Mouse (Mus musculus) hindbrain, postnatal 0 days (tissue): Measurements from ENCODE around the gene Ccdc194. TPM values are rescaled to one million over a fixed set of nuclear protein-coding genes. Genes with fewer than 3 reads are reported as not detected.
"Not testable (repeated sequence)": the region's sequence is repeated elsewhere in the genome, so short reads cannot be mapped to it uniquely, and the experiment has no call there.

Experiments
- ATAC-seq: fragments of 200-750 bp; cut with Nextera tagmentation; 2 replicates; pipeline ENCODE4 v1.8.0; 2017; ENCODE audit warnings: mild to moderate bottlenecking, moderate TSS enrichment, moderate library complexity
- DNase-seq: peaks from one replicate; pipeline ENCODE4 v3.0.0-alpha.2; 2015; ENCODE audit warnings: low spot score
- H3K27ac ChIP-seq: fragments of 300-500 bp; sonication (generic); 2 replicates; pipeline ENCODE4 v1.5.1; 2014; ENCODE audit warnings: mild to moderate bottlenecking
- H3K27me3 ChIP-seq: fragments of 300-500 bp; sonication (generic); 2 replicates; pipeline ENCODE4 v1.6.1; 2014; ENCODE audit warnings: low read length, mixed read lengths; ENCODE audit not compliant: insufficient read depth
- H3K36me3 ChIP-seq: fragments of 300-500 bp; sonication (generic); 2 replicates; pipeline ENCODE4 v1.6.1; 2014; ENCODE audit warnings: low read length, mixed read lengths; ENCODE audit not compliant: insufficient read depth
- H3K4me1 ChIP-seq: fragments of 300-500 bp; sonication (generic); 2 replicates; pipeline ENCODE4 v1.6.1; 2014; ENCODE audit warnings: antibody characterized with exemption, low read length, mixed read lengths; ENCODE audit not compliant: insufficient read depth
- H3K4me2 ChIP-seq: fragments of 300-500 bp; sonication (generic); 2 replicates; pipeline ENCODE4 v1.6.1; 2014; ENCODE audit warnings: low read depth, mild to moderate bottlenecking, low read length, moderate library complexity, mixed read lengths
- H3K4me3 ChIP-seq: fragments of 300-500 bp; sonication (generic); 2 replicates; pipeline ENCODE4 v1.5.1; 2014; ENCODE audit warnings: low read length
- H3K9ac ChIP-seq: fragments of 300-500 bp; sonication (generic); replicated peaks from 2 replicates; pipeline ENCODE4 v1.6.1; 2014; ENCODE audit warnings: mild to moderate bottlenecking, low read length, moderate library complexity, mixed read lengths
- H3K9me3 ChIP-seq: fragments of 300-500 bp; sonication (generic); 2 replicates; pipeline ENCODE4 v1.6.1; 2016; ENCODE audit warnings: low read length, mixed read lengths
- CTCF ChIP-seq: IDR thresholded peaks from 2 replicates; pipeline ENCODE4 v1.5.1; 2016; ENCODE audit warnings: antibody characterized with exemption, control low read depth, low read depth
- WGBS: fragments of 180-500 bp; shearing (Covaris S2); extraction: QIAGEN DNeasy Blood & Tissue Kit; methylation state at CpG from one replicate; pipeline ENCODE4 v1.1.7; 2014; 5-methylcytosine and 5-hydroxymethylcytosine counted together
- polyA plus RNA-seq: library from polyadenylated mRNA; unstranded; fragments of >200 nt; fragmentation: Nextera tagmentation; extraction: Ambion mirVana; gene quantifications from 2 replicates; pipeline ENCODE4 v1.2.1, GENCODE M21; 2015
- total RNA-seq: library from RNA; depleted of rRNA; stranded (reverse); fragments of >200 nt; gene quantifications from 2 replicates; pipeline ENCODE4 v1.2.3, GENCODE M21; 2014

The Ccdc194 gene
- total and polyA plus RNA-seq, 2 experiments from 2014 or later = 0.13 TPM; not detected in 1

GRCm38 (mm10) chr8:71528362-71529073 is 3.0 kb upstream of the Ccdc194 start:
- no peak for TF ChIP-seq CTCF
- Histone ChIP-seq H3K27ac (peak overlapping the region; percentile 56; the same call in 1 of the 2 replicates), H3K36me3 (no peaks in the 10 kb centered on the region), H3K27me3 (peaks cover 22% of the 10 kb centered on the region), H3K4me1 (no peaks in the 10 kb centered on the region), H3K9me3 (no peaks in the 10 kb centered on the region), H3K4me2 (no peak overlapping the region), H3K9ac (no peak overlapping the region), H3K4me3 (no peak overlapping the region)
- 83% methylated on average over 11 of the region's 11 CpGs for WGBS
- no peak for DNase-seq
- ATAC-seq = no peak

GRCm38 (mm10) chr8:71527162-71527870 is 1.8 kb upstream of the Ccdc194 start:
- 56% methylated on average over 3 of the region's 3 CpGs for WGBS
- H3K27me3 ChIP-seq = peaks cover 22% of the 10 kb centered on the region
- no peaks in the 10 kb centered on the region for H3K36me3 ChIP-seq
- no peak overlapping the region for H3K4me2 ChIP-seq
- H3K9ac ChIP-seq = no peak overlapping the region
- H3K9me3 ChIP-seq = no peaks in the 10 kb centered on the region
- no peaks in the 10 kb centered on the region for H3K4me1 ChIP-seq
- no peak overlapping the region for H3K4me3 ChIP-seq
- TF ChIP-seq CTCF = no peak
- ATAC-seq (no peak), DNase-seq (no peak)
- H3K27ac ChIP-seq = peak overlapping the region; percentile 32; the same call in 1 of the 2 replicates

- Histone ChIP-seq H3K36me3 (no peaks in the 10 kb centered on the region), H3K4me2 (no peak overlapping the region), H3K4me3 (no peak overlapping the region), H3K9ac (no peak overlapping the region), H3K9me3 (no peaks in the 10 kb centered on the region), H3K27me3 (peaks cover 22% of the 10 kb centered on the region), H3K4me1 (no peaks in the 10 kb centered on the region), H3K27ac (no peak overlapping the region)
- DNase-seq (no peak), ATAC-seq (no peak)
- no peak for TF ChIP-seq CTCF
- WGBS = 17% methylated on average over 6 of the region's 6 CpGs
These were observed 761 bp upstream of the Ccdc194 start for GRCm38 (mm10) chr8:71526272-71526671.

GRCm38 (mm10) chr8:71521634-71522033 is 3.9 kb downstream of the Ccdc194 start:
- peak; percentile 97 for TF ChIP-seq CTCF

GRCm38 (mm10) chr8:71519037-71519825 is 6.3 kb downstream of the Ccdc194 start:
- not testable (repeated sequence) for H3K27ac ChIP-seq, H3K9me3 ChIP-seq, H3K4me2 ChIP-seq, H3K9ac ChIP-seq, H3K27me3 ChIP-seq, H3K36me3 ChIP-seq, ATAC-seq, H3K4me1 ChIP-seq, H3K4me3 ChIP-seq
- peak; percentile 70 for TF ChIP-seq CTCF
- WGBS = 44% methylated on average over 9 of the region's 10 CpGs
- peak; percentile 82 for DNase-seq

More at GRCm38 (mm10) chr8:71521634-71522033, 3.9 kb downstream of the Ccdc194 start:
- Histone ChIP-seq H3K4me1 (no peaks in the 10 kb centered on the region), H3K27me3 (peaks cover 17% of the 10 kb centered on the region), H3K4me3 (no peak overlapping the region), H3K4me2 (no peak overlapping the region), H3K9ac (no peak overlapping the region), H3K9me3 (no peaks in the 10 kb centered on the region), H3K27ac (no peak overlapping the region), H3K36me3 (no peaks in the 10 kb centered on the region)
- WGBS = 5% methylated on average over 17 of the region's 17 CpGs
- DNase-seq = peak; percentile 94
- ATAC-seq = peak; percentile 95

- ATAC-seq (no peak), DNase-seq (no peak)
- TF ChIP-seq CTCF = no peak
- Histone ChIP-seq H3K9ac (no peak overlapping the region), H3K36me3 (no peaks in the 10 kb centered on the region), H3K27me3 (no peaks in the 10 kb centered on the region), H3K4me2 (no peak overlapping the region), H3K27ac (no peak overlapping the region), H3K4me3 (no peak overlapping the region), H3K9me3 (no peaks in the 10 kb centered on the region), H3K4me1 (no peaks in the 10 kb centered on the region)
- 9% methylated on average over 6 of the region's 6 CpGs for WGBS
These were observed 8.7 kb downstream of the Ccdc194 start for GRCm38 (mm10) chr8:71516786-71517185.
